Mouse (Mus musculus) right cerebral cortex, postnatal 25 days (tissue): ENCODE data around the gene Id4.

Experiments
- DNase-seq: peaks from one replicate; pipeline ENCODE4 v3.0.0; 2022

Gene Id4

DNA sequence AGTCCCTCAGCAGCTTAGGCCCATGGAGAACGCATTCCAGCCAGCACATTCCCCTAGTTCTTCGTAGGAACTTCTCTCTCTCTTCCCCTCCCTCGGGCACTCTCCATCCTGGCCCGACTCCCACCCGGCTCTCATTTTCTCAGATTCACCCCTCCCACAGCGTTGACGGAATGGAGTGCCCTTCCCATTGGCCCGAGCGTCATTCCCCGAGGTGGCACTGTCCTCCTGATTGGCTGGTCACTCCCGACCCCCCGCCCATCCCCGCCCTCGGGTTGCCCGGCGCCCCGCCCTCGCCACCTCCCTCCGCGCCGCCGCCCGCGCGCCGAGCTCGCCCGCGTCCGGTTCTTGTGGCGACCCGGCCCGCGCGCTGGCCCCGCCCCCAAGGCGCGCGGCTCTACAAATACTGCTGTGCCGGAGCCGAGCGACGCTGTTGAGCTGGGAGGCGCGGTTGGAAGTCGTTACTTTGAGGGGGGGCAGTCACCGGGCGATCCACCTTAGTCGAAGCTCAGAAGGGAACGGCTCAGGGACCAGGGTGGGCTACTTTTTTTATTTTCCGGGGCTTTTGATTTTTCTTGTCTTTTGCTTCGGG, at the start of gene Id4:
Id4 (plus strand) TSS at position 539 of the 589 bp plus-strand sequence.
- DNase-seq = peak; percentile 93

DNA sequence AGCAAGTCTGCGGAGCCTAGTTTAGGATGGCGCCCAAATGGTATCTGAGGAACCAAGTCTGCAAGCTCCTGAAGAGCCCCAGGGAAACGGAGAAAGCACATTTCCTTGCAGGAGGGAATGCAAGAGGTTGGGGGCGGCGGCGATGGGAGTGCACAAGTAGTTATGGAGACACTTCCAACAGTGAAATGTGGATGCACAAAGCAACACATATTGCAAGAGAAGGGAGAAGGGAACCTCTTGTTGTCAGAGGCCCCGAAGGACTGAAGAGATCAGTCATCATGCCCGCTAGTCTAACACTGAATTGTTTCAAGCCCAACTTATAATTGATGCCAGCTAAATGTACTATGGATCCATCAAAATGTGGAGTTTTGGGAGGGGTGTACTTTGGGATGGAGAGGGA, 33.9 kb upstream of the Id4 start:
- DNase-seq = peak; percentile 8

DNA sequence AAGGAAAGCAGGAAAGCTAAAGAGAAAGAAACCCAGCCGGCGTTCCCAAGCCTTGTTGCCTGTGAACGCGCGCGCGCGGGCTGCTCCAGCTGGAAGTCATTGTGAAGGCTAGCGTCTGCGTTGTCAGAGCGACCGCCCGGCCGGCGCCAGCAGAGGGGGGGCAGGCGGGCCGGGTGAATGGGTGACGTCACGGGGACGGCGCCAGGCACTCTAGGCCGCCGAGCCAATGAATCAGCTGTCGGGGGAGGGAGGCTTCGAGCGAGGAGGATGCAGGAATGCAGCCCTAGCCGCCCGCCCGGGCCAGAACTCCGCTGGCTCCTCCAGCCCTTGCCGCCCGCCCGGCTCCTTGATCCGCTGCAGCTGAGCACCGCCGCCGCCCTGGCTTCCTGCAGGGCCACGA, 33.3 kb upstream of the Id4 start:
- DNase-seq = peak; percentile 93

DNA sequence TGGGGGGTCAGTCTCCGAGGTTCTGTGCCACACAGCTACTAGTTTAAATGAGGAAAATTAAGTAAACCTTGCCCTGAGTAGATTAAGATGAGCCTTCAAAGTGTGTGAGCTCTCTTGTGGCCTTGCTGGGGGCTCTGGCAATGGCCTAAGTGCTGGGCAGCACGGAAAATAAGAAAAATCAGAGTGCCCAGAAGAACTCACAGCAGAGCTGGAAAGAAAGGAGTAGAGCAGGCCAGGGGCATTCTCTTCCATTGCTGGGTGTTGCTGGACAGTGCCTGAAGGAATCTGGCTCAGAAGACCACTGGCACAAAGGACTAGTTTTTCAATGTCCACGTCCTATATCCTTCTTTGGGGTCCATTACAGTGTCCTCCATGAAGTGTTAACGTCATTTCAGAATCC, 32.9 kb upstream of the Id4 start:
- DNase-seq = no peak

DNA sequence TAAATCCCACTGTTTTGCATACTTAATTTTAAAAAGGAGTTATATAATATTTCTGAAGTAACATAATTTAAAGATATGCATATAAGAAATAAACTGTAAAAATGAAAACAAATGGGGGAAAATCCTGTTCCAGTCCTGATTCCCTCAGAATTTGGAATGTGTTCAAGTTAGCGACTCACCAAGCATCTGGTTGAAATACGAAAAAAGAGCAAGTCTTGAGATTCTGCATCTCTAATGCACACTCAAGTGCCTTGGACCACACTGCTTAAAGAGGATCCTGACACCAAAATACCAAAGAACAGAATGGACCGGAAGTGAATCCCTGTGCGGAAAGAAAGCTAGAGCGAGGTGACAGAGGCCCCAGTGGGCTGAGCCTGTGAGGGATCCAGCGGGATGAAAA, 30.0 kb upstream of the Id4 start:
- DNase-seq = no peak

DNA sequence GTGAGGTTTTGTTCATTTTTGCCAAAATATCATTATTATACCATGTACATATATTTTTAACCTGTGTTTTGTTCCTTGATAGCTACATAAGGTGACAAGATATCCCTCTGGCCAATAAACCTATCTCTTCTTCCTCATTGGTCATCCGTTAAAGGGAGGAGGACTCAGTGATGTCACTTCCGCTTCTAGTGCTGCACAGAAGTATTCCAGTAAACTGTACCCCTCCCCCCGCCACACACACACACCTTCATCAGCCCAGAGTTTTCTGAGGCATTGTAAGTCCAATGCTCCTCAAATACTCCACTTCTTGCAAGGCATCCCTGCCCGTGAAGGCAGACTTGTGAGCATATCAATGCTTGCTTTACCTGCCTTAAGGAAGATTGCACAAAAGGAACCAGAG, 24.6 kb upstream of the Id4 start:
- no peak for DNase-seq

DNA sequence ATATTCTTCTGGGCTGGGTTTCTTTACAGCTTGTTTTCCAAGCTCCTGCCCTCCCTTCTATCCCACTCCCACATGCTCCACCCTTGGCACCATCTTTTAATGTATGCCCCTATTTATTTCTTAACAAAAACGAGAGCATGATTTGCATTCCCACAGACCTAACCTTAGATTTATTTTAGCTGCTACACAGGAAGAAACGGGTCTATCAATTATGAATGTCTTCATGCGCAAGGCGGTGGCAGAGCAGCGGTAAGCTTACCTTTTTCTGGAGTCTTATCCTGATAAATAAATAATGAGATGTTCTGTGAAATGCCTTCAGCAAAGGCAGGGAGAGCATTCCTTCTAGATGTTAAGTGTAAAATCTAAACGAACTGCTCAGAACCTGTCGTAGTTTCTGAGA, 24.2 kb upstream of the Id4 start:
- DNase-seq = no peak

DNA sequence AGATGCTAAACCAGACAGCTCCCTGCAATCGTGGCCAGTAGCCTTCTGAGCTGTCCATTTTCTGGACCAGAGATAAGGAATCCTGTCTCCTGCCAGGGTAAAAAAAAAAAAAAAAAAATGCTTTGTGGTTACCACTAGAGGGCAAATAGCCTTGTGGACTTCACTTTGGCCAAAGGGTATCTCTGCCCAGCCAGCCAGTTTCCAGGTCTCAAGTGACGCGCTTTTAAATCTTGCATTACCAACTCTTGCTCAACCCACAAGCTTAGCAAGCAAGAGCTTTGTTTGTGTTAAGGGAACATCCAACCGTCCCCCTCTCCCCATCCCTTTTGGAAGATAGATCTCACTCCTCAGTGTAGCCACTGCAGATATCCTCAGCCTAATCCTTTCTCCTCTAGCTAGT, 23.5 kb upstream of the Id4 start:
- DNase-seq = no peak

DNA sequence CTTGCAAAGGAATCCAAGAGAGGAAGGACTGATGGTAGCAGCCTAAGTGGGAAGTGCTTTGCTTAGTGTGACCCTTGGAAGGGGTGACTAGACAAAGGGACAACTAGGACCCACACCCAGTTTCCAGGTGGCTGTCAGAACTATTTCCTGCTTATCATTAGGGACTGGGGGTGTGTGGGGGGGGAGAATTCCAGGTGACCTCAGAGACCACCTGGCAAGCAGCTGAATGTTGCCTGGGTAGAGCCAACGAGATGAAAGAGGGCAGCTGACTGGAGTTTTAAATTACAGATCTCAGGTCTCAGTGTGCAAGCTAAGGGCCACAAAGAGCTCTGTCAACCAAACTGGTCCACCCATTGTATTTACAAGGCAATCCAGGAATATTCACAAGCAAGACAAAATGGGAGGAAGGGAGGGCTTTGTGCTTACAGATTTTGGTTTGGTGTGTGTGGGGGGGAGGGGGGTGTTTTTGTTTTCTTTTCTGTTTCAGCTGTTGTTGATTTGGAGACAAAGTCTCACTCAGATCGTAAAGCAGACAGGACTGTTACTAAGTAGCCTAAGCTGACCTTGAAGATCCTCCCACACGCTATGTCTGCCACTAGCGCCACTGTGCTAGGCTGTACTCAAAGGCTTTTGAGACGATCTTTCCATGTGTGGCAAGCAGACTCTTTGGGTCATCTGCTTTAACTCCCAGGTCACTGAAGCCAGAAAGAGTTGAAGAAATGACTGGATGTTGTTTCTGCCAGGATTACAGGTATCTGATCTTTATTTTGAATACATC, 15.6 kb upstream of the Id4 start:
- no peak for DNase-seq

DNA sequence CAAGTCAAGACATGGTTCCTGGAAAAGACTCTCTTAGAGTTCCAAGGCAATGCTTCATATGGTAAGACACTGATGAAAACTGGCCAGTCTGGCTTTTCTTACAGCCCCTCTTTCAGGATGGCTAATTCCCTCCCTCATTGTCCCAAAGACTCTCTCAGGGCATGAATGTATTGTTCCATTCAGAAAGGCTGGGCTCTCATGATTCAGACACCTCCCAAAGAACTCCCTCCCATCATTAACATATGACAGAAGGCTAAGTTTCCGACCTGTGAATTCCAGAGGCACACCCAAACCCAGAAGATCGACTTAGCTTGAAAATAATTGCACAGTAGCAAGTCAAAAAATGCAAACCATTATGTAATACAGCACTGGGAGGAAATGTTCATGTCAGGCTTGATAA, 8.5 kb upstream of the Id4 start:
- no peak for DNase-seq

DNA sequence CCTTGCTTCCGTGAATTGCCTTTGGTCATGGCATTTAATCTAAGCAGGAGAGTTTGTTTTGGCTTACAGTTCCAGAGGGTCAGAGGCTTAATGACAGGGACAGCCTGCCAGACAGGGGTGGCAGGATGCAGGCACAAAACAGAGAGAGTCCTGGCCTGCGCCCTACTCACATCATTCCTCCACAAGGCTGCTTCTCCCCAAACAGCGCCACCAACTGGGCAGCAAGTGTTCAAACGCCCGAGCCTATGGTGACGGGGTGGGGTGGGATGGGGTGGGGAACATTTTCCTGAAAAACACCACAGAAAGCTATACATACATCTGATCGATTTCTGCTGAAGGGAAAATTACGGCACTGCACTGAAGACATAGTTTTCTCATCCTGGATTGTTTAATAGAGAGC, 6.0 kb upstream of the Id4 start:
- DNase-seq = no peak

DNA sequence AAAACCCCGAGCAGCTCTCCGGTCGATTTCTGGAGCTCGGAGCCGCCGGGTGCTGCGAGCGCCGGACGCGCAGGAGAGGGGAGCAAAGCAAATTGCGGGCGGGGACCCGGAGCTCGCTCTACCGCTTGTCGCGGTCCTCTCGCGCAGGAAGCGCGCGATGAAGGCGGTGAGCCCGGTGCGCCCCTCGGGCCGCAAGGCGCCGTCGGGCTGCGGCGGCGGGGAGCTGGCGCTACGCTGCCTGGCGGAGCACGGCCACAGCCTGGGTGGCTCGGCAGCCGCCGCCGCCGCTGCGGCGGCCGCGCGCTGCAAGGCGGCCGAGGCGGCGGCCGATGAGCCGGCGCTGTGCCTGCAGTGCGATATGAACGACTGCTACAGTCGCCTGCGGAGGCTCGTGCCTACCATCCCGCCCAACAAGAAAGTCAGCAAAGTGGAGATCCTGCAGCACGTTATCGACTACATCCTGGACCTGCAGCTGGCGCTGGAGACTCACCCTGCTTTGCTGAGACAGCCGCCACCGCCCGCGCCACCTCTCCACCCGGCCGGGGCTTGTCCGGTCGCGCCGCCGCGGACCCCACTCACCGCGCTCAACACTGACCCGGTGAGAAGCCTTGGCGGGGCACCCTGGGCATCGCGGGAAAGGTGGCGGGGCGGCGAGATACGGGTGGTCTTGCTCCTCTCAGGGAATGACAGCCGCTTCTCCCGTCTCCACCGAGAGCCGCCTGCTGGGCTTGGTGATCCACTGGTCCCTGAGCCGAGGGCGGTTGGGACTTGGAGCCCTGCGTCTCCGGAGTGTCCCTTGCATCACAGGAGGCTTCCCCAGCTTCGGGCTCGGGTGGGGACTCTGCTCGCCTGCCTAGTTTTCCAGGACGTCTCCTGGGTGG, 553 bp downstream of the Id4 start:
- DNase-seq = peak; percentile 68

DNA sequence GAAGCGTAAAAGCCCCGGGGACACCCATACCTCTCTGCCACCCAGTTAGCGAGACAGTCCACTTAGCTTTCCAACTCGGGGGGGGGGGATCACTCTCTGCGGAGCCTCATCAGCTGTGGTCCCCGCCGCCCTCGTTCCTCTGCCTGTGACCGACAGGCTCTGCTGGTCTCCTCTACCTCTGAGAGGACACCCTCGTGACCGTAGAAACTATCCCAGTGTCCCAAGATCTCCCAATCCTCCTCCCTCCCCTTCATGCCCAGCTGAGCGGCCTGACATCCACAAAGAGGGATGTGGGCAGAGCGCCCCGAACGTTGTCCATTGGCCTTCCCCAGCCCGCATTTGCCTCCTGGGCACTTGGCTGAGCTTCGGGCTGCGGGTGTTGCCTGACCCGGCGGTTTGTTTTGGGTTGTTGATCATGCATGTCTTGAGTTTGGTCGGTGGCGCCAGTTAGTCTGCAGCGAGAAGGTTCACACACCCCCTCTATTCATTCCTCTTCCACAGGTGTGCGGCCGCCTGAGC, 1.5 kb downstream of the Id4 start:
- peak; percentile 24 for DNase-seq

DNA sequence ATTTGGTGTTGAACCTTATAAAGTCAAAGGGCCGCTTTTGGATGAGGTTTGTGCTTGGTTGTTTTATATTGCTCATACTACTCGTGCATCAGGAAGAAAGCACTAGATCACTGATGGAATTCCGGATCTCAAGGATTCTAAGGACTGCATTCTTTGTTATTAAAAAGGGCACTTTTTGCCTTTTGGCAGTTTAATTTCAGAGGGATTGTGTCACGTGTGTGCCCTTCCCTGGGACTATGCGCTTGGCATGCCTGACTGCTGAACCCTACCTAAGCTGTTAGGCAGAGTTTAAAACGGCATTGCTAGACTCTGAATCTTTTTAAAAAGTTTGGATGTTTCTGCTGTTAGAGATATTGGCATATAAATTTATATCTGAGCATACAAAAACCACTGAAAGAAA, 4.0 kb downstream of the Id4 start:
- DNase-seq = no peak

DNA sequence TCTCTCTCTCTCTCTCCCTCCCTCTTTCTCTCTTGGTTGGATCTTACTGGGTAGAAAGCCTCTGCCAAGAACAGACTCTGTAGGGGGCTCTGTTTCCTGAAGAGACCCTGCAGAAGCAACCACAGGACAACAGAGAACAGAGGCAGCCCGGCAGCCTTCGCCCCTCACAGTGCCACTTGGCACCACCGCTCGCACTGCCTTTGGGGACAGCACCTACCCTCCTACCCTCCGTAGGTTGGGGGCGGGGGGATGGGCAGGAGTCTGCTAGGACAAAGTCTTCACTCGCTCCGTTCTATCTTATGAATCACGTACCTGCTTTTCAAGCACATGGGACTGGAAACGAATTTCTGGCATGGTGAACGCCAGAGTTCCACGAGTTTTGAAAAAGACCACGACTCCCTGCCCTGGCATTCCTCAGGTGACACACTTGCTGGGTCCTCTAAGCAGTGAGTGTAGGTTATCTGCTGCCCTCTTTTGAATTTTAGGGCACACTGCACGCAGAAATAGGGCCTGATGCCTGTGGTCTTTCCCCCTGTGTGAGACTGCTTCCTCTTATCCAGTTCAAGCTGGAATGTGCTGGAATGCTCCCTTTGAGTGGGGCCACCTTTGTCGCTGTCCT, 12.5 kb downstream of the Id4 start:
- peak; percentile 27 for DNase-seq

DNA sequence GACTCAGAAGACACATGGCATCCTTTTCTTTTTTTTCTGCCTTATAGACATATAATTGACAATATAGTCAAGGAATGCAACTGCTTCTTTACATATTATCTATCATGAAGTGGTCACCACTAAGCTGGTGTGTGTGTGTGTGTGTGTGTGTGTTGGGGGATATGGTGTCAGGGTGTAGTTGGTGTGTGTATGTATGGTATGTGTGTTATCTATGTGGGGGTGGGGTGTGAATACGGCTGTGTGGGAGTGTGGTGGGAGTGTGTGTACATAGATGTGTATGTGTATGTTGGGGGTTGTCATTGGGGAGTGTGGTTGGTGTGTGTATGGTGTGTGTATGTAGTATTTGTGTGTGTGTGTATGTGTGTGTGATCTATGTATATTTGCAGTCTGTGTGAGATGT, 13.1 kb downstream of the Id4 start:
- no peak for DNase-seq

DNA sequence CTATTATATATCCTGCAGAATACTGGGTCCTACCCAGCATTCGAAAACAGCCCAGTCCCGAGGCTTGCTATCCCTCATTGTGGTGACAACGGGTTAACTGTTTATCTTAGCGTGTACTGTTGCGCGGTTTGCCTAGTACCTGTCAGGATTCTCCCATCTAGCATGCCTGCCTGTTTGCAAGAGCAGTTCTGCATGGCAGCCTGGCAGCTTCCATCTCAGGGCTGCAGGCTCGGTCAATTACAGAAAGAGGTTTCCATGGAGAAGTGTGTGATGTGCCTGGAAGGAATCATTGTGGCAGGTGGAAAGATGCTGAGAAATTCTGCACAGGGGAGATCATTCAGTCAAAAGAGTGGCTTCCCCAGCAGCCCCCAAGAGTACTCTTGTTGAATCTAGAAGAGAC, 16.0 kb downstream of the Id4 start:
- DNase-seq = no peak

DNA sequence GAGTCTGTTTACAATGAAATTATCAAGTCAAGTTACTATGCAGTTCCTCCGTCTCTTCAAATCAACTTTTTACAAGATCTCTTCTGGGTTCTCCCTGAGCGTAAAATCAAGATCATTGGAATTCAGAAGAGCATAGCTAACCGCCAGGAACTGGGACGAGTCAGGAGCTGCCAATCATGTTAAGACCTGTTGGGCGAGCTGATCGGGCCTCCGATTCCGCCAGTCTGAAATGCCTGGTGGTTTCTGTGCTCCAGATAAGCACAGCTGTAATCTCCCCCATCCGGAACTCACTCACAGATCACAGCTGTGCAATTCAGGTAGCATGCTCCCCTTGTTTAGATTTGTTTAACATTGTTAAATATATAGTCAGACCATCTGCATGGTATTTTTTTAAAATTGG, 23.4 kb downstream of the Id4 start:
- no peak for DNase-seq

DNA sequence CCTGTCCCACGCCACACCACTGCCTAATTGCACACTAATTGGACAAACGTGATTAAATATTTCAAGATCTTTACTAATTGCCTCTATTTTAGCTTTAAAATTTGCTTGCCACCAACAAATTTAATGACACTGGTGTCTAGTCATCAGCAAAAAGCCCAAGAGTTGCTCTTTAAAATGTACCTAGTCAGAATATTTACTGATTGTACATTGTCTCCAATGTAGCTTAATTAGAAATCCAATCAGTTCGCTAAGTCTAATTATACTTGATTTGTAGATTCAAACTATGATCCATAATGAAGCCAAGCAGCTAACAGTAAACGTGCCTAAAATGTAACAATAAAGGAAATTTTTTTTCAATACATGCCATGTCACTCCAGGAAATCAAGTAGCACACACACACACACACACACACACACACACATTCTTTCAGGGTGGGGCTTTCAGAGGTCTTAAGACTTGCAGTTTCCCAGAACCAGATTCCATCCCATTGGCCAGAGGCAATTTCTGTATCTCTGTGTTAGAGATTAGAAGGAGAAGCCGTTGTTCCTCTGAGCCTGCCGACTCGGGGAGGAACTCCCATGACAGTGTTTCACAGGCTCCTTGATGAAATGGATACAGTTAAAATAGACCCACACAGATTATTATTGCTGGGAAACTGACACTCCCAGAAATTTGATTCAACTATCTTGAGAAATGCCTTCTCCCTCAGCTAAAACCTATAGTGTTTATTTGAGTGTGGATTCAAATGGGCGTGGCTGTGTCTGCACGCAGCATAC, 24.1 kb downstream of the Id4 start:
- no peak for DNase-seq

DNA sequence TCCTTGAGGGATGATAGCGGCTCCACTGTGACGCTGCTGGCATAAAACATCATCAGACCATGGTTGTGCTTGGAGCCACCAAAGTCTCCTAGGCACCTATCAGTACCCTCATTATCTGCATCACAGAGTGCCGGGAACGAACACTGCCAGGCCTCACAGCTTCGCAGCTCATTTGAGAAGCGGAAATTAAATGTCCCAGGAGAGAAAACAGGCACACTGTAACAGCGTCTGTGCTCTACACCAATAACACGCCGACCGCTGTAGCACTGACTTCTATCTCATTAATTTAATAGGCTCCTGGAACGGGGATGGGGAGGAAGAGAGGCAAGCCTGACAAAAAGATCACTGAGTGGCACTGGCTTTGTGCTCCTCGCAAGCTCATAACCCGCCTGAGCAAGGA, 29.4 kb downstream of the Id4 start:
- no peak for DNase-seq

DNA sequence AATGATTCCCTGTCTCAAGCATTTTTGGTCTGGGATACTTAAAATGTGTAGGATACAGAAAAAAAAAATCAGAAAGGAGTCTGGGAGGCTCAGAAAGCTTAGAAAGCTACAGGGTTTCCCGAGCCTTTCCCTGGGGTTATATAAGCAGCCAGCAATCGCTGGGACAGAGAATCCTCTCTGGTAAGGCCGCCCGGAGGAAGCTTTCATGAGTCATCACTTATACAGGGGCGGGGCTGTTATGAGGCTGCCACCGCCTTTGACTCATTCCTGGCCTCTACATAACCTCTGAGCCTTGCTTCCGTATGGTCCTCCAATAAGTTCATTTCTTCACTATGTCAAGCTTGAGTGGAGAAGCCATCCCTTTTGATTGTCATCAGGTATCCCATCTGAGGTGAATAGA, 53.5 kb downstream of the Id4 start:
- no peak for DNase-seq
